ENCODE assay signal across 8 mouse cellular contexts in genomic region chr4:33119118-33119517, GRCm38 (mm10). TPM values are rescaled to one million over a fixed set of nuclear protein-coding genes. Genes with fewer than 3 reads are reported as not detected.
DNase-seq lines count a peak whose midpoint lies in the region; ATAC-seq and TF ChIP-seq lines count a peak whose summit lies in the region.
"Not testable (repeated sequence)": the region's sequence is repeated elsewhere in the genome, so short reads cannot be mapped to it uniquely, and the experiment has no call there.

No protein-coding gene starts in this region.

- intact Hi-C loops in heart, postnatal 14 days (cut with DNase I), result loop anchor here (1.0 to 5.0 kb wide), 5 partner anchors 47 to 533 kb away; partner anchors contain the start of genes Ankrd6 and Ube2j1

- H3K4me2 ChIP-seq in forebrain, embryonic 11.5 days (ENCODE audit: low read depth, low read length, severe bottlenecking); lung, postnatal 0 days (replicated peaks; ENCODE audit: low read depth, low read length): not testable (repeated sequence)

- not testable (repeated sequence) for H3K27ac ChIP-seq in MEL (ENCODE audit: control insufficient read depth, low read depth, low read length); forebrain, embryonic 11.5 days (ENCODE audit: low read depth, low read length); lung, postnatal 0 days (ENCODE audit: low read length)

- not testable (repeated sequence) for H3K9ac ChIP-seq in MEL (ENCODE audit: control insufficient read depth, low read depth, low read length, poor library complexity, severe bottlenecking); forebrain, embryonic 11.5 days (ENCODE audit: low read length); lung, postnatal 0 days (replicated peaks; ENCODE audit: low read depth)

- H3K4me1 ChIP-seq in MEL (ENCODE audit: control insufficient read depth in 1 of 2, insufficient read depth in 2 of 2, low read length in 2 of 2); forebrain, embryonic 11.5 days (replicated peaks; ENCODE audit: control insufficient read depth, insufficient read depth, low read length); lung, postnatal 0 days (ENCODE audit: insufficient read depth, low read depth, low read length): not testable (repeated sequence)

- not testable (repeated sequence) for H3K79me2 ChIP-seq in MEL (ENCODE audit: control insufficient read depth, insufficient read depth, low read length, poor library complexity)

- not testable (repeated sequence) for H3K4me3 ChIP-seq in MEL (ENCODE audit: control insufficient read depth in 1 of 2, insufficient read depth in 1 of 2, low read depth in 2 of 2, low read length in 2 of 2); forebrain, embryonic 11.5 days (ENCODE audit: low read depth, low read length); lung, postnatal 0 days (ENCODE audit: low read depth, low read length)

- not testable (repeated sequence) for H3K9me3 ChIP-seq in MEL (replicated peaks; ENCODE audit: insufficient read depth, low read length); forebrain, embryonic 11.5 days (ENCODE audit: control insufficient read depth, low read length); lung, postnatal 0 days (ENCODE audit: low read length)

- not testable (repeated sequence) for TF ChIP-seq POLR2A in MEL (IDR thresholded peaks at IDR 0.05; ENCODE audit: control insufficient read depth in 1 of 2, insufficient read depth in 1 of 2, low read depth in 1 of 2, low read length in 2 of 2, poor library complexity in 1 of 2)

- not testable (repeated sequence) for TF ChIP-seq EP300 in MEL (IDR thresholded peaks at IDR 0.05; ENCODE audit: low read depth in 1 of 2, low read length in 2 of 2); lung, postnatal 0 days (IDR thresholded peaks at IDR 0.05)

- 6% methylated on average over 3 of the region's 3 CpGs for WGBS in forebrain, embryonic 11.5 days
- 1% methylated on average over 3 of the region's 3 CpGs for WGBS in lung, postnatal 0 days

- H3K27me3 ChIP-seq in MEL (ENCODE audit: control insufficient read depth in 1 of 2, insufficient read depth in 2 of 2, low read length in 2 of 2); forebrain, embryonic 11.5 days (ENCODE audit: control insufficient read depth, insufficient read depth, low read length); lung, postnatal 0 days (replicated peaks; ENCODE audit: insufficient read depth, low read length): not testable (repeated sequence)

- peak; percentile 51 to 77 (median 53) for TF ChIP-seq CTCF in MEL (IDR thresholded peaks at IDR 0.05 in 2 of 3, conservative IDR thresholded peaks at IDR 0.05 in 1 of 3; ENCODE audit: control insufficient read depth in 1 of 3, insufficient read depth in 1 of 3, low read depth in 2 of 3, low read length in 3 of 3, poor library complexity in 1 of 3, severe bottlenecking in 1 of 3)
- peak; percentile 80 for TF ChIP-seq CTCF in lung, postnatal 0 days (IDR thresholded peaks at IDR 0.05)

- H3K36me3 ChIP-seq in MEL (ENCODE audit: control insufficient read depth in 1 of 2, insufficient read depth in 2 of 2, low read length in 2 of 2); forebrain, embryonic 11.5 days (ENCODE audit: control insufficient read depth, insufficient read depth, low read length); lung, postnatal 0 days (ENCODE audit: insufficient read depth, low read length): not testable (repeated sequence)

- ATAC-seq in forebrain, embryonic 11.5 days (replicated peaks; ENCODE audit: low FRiP score); lung, postnatal 0 days: not testable (repeated sequence)

- peak; percentile 76 for DNase-seq in MEL (ENCODE audit: low read depth, low spot score)
- peak; percentile 69 for DNase-seq in c-Kit-positive CD71-positive TER-119-positive erythroid progenitor cells, embryonic 14.5 days (ENCODE audit: low spot score)
- peak; percentile 83 for DNase-seq in forebrain, embryonic 11.5 days (ENCODE audit: low spot score)
- peak; percentile 75 to 88 for DNase-seq in heart, postnatal 14 days
- peak; percentile 35 to 89 for DNase-seq in layer of hippocampus, adult 8-10 months (ENCODE audit: low spot score in 2 of 2)
- DNase-seq in lung, postnatal 0 days (ENCODE audit: low spot score), result peak; percentile 77
- peak; percentile 88 to 92 for DNase-seq in right cerebral cortex, adult 2 months (ENCODE audit: low spot score in 2 of 2)
- peak; percentile 86 for DNase-seq in thymus, postnatal 4 days

- peak; percentile 88 for TF ChIP-seq RAD21 in MEL (IDR thresholded peaks at IDR 0.05; ENCODE audit: low read depth, low read length)

TF ChIP-seq in MEL, 35 proteins besides CTCF, POLR2A, EP300 and RAD21:
- TF ChIP-seq ZNF384 (IDR thresholded peaks at IDR 0.05; ENCODE audit: low read depth, low read length) (peak; percentile 79), ZC3H11A (IDR thresholded peaks at IDR 0.05; ENCODE audit: low read depth, low read length) (peak; percentile 84), SMC3 (IDR thresholded peaks at IDR 0.05; ENCODE audit: low read depth, low read length) (peak; percentile 81)

RNA-seq across cellular contexts. Expression of gene Gabrr1, which starts 13.2 kb away (rescaled TPM):
- total RNA-seq in MEL (2012; rRNA removed), result not detected in 2 replicates
- not detected for polyA plus RNA-seq in MEL (2012; ENCODE audit: insufficient read depth in 1 of 2, insufficient read length in 2 of 2, low read depth in 1 of 2, low replicate concordance in 2 of 2, missing spikeins in 1 of 2)
- not detected in 2 replicates for polyA plus RNA-seq in forebrain, embryonic 11.5 days (2014; fragmentation: Nextera tagmentation; extraction: Ambion mirVana)
- total RNA-seq in heart, postnatal 14 days (2021), result under 1 TPM; 0.49 to 0.67 TPM
- under 1 TPM in 2 of 4 experiments, not detected in 2; 0.14 to 0.31 TPM for total RNA-seq in layer of hippocampus, adult 8-10 months (2022)
- polyA plus RNA-seq in lung, postnatal 0 days (2015; fragmentation: Nextera tagmentation; extraction: Ambion mirVana), result 0.06 TPM in 1 of 2 replicates, not detected in the other

RNA-seq across cellular contexts. Expression of gene Gabrr2, which starts 56.3 kb away (rescaled TPM):
- total RNA-seq in MEL (2012; rRNA removed), result 0.12 TPM in 1 of 2 replicates, not detected in the other
- polyA plus RNA-seq in MEL (2012; ENCODE audit: insufficient read depth in 1 of 2, insufficient read length in 2 of 2, low read depth in 1 of 2, low replicate concordance in 2 of 2, missing spikeins in 1 of 2), result under 1 TPM in 1 of 2 experiments, not detected in 1; 0.11 TPM
- polyA plus RNA-seq in forebrain, embryonic 11.5 days (2014; fragmentation: Nextera tagmentation; extraction: Ambion mirVana), result 0.36 and 0.73 TPM in 2 replicates
- total RNA-seq in heart, postnatal 14 days (2021), result 1 to 10 TPM; 1.0 to 1.3 TPM
- 1 to 10 TPM in 1 of 4 experiments, under 1 TPM in 3; 0.23 to 1.4 (median 0.79) TPM for total RNA-seq in layer of hippocampus, adult 8-10 months (2022)
- 0.14 and 0.27 TPM in 2 replicates for polyA plus RNA-seq in lung, postnatal 0 days (2015; fragmentation: Nextera tagmentation; extraction: Ambion mirVana)
